Mouse (Mus musculus) heart, postnatal 0 days (tissue): ENCODE measurements around the gene Cbr4. TPM values are rescaled to one million over a fixed set of nuclear protein-coding genes. Genes with fewer than 3 reads are reported as not detected.

Experiments used
- ATAC-seq: fragments of 200-750 bp; cut with Nextera tagmentation; 2 replicates; pipeline ENCODE4 v1.8.0; 2017; ENCODE audit warnings: low read depth, moderate number of reproducible peaks, moderate library complexity; ENCODE audit not compliant: insufficient read depth
- DNase-seq: peaks from one replicate; pipeline ENCODE4 v3.0.0-alpha.2; 2016; ENCODE audit warnings: low spot score
- H3K27ac ChIP-seq: fragments of 300-500 bp; sonication (generic); 2 replicates; pipeline ENCODE4 v1.5.1; 2014; ENCODE audit warnings: low read depth, mild to moderate bottlenecking
- H3K27me3 ChIP-seq: fragments of 300-500 bp; sonication (generic); 2 replicates; pipeline ENCODE4 v1.6.1; 2014; ENCODE audit warnings: low read length, mixed read lengths; ENCODE audit not compliant: control insufficient read depth, insufficient read depth
- H3K36me3 ChIP-seq: fragments of 300-500 bp; sonication (generic); replicated peaks from 2 replicates; pipeline ENCODE4 v1.6.1; 2014; ENCODE audit warnings: low read length, mixed read lengths; ENCODE audit not compliant: control insufficient read depth, insufficient read depth
- H3K4me1 ChIP-seq: fragments of 300-500 bp; sonication (generic); 2 replicates; pipeline ENCODE4 v1.6.1; 2014; ENCODE audit warnings: antibody characterized with exemption; ENCODE audit not compliant: control insufficient read depth, insufficient read depth
- H3K4me2 ChIP-seq: fragments of 300-500 bp; sonication (generic); 2 replicates; pipeline ENCODE4 v1.6.1; 2014; ENCODE audit warnings: low read depth, mild to moderate bottlenecking, low read length, moderate library complexity
- H3K4me3 ChIP-seq: fragments of 300-500 bp; sonication (generic); 2 replicates; pipeline ENCODE4 v1.5.1; 2014; ENCODE audit warnings: low read depth, low read length
- H3K9ac ChIP-seq: fragments of 300-500 bp; sonication (generic); replicated peaks from 2 replicates; pipeline ENCODE4 v1.6.1; 2014; ENCODE audit warnings: low read depth, low read length, mixed read lengths
- H3K9me3 ChIP-seq: fragments of 300-500 bp; sonication (generic); replicated peaks from 2 replicates; pipeline ENCODE4 v1.6.1; 2016; ENCODE audit warnings: low read length; ENCODE audit not compliant: control insufficient read depth
- CTCF ChIP-seq: IDR thresholded peaks from 2 replicates; pipeline ENCODE4 v1.5.1; 2016; ENCODE audit warnings: antibody characterized with exemption, control low read depth, low read depth
- EP300 ChIP-seq: IDR thresholded peaks from 2 replicates; pipeline ENCODE4 v1.6.1; 2016; ENCODE audit warnings: antibody characterized with exemption, low read depth
- WGBS: fragments of 180-500 bp; shearing (Covaris S2); extraction: QIAGEN DNeasy Blood & Tissue Kit; methylation state at CpG from one replicate; pipeline ENCODE4 v1.1.7; 2014; 5-methylcytosine and 5-hydroxymethylcytosine counted together
- polyA plus RNA-seq: library from polyadenylated mRNA; unstranded; fragments of >200 nt; fragmentation: Nextera tagmentation; extraction: Ambion mirVana; gene quantifications from 2 replicates; pipeline ENCODE4 v1.2.1, GENCODE M21; 2015
- total RNA-seq: library from RNA; depleted of rRNA; stranded (reverse); fragments of >200 nt; gene quantifications from 2 replicates; pipeline ENCODE4 v1.2.3, GENCODE M21; 2014; ENCODE audit warnings: low replicate concordance

Cbr4 gene
- total and polyA plus RNA-seq, 2 experiments from 2014 or later = 74.6 to 86.5 TPM

GRCm38 (mm10) chr8:61528197-61528596 is 40.7 kb downstream of the Cbr4 start:
- Histone ChIP-seq H3K4me3 (no peak overlapping the region), H3K27me3 (no peaks in the 10 kb centered on the region), H3K27ac (no peak overlapping the region), H3K4me1 (no peaks in the 10 kb centered on the region), H3K9me3 (no peaks in the 10 kb centered on the region), H3K36me3 (peaks cover 89% of the 10 kb centered on the region), H3K4me2 (no peak overlapping the region), H3K9ac (no peak overlapping the region)
- WGBS = 86% methylated on average over 9 of the region's 9 CpGs
- TF ChIP-seq CTCF (no peak), EP300 (no peak)
- DNase-seq = no peak
- no peak for ATAC-seq

GRCm38 (mm10) chr8:61528642-61529041 is 41.1 kb downstream of the Cbr4 start:
- no peak overlapping the region for H3K4me3 ChIP-seq
- peaks cover 90% of the 10 kb centered on the region for H3K36me3 ChIP-seq
- DNase-seq (no peak), ATAC-seq (no peak)
- no peak overlapping the region for H3K27ac ChIP-seq
- H3K9me3 ChIP-seq = no peaks in the 10 kb centered on the region
- TF ChIP-seq CTCF (no peak), EP300 (no peak)
- H3K4me1 ChIP-seq = no peaks in the 10 kb centered on the region
- WGBS = 79% methylated on average over 6 of the region's 6 CpGs
- no peak overlapping the region for H3K4me2 ChIP-seq
- H3K27me3 ChIP-seq = no peaks in the 10 kb centered on the region
- no peak overlapping the region for H3K9ac ChIP-seq

- Histone ChIP-seq H3K4me3 (no peak overlapping the region), H3K27me3 (no peaks in the 10 kb centered on the region), H3K9me3 (no peaks in the 10 kb centered on the region), H3K4me2 (no peak overlapping the region), H3K27ac (no peak overlapping the region), H3K9ac (no peak overlapping the region), H3K4me1 (peaks cover 5% of the 10 kb centered on the region; the same call in 1 of the 2 replicates), H3K36me3 (peaks cover 87% of the 10 kb centered on the region)
- WGBS = 68% methylated on average over 22 of the region's 22 CpGs
- TF ChIP-seq EP300 = no peak
- peak; percentile 36 for TF ChIP-seq CTCF
- DNase-seq = no peak
- no peak for ATAC-seq
Measured at GRCm38 (mm10) chr8:61531944-61532795, 44.6 kb downstream of the Cbr4 start.

- Histone ChIP-seq H3K9ac (no peak overlapping the region), H3K4me3 (no peak overlapping the region), H3K27ac (no peak overlapping the region), H3K9me3 (no peaks in the 10 kb centered on the region), H3K36me3 (peaks cover 81% of the 10 kb centered on the region), H3K4me1 (peaks cover 9% of the 10 kb centered on the region; the same call in 1 of the 2 replicates), H3K4me2 (no peak overlapping the region), H3K27me3 (no peaks in the 10 kb centered on the region)
- TF ChIP-seq CTCF = no peak
- no peak for TF ChIP-seq EP300
- ATAC-seq (no peak), DNase-seq (no peak)
- WGBS = 82% methylated on average over 5 of the region's 5 CpGs
Measured at GRCm38 (mm10) chr8:61532831-61533230, 45.3 kb downstream of the Cbr4 start.

GRCm38 (mm10) chr8:61533356-61533926 is 45.9 kb downstream of the Cbr4 start:
- TF ChIP-seq EP300 (no peak), CTCF (no peak)
- WGBS = 56% methylated on average over 16 of the region's 16 CpGs
- Histone ChIP-seq H3K4me2 (no peak overlapping the region), H3K27me3 (no peaks in the 10 kb centered on the region), H3K36me3 (peaks cover 82% of the 10 kb centered on the region), H3K4me3 (no peak overlapping the region), H3K9ac (no peak overlapping the region), H3K9me3 (no peaks in the 10 kb centered on the region), H3K27ac (peak overlapping the region; percentile 43; the same call in 1 of the 2 replicates), H3K4me1 (peaks cover 15% of the 10 kb centered on the region)
- no peak for ATAC-seq
- no peak for DNase-seq
